Mouse (Mus musculus) midbrain, embryonic 16.5 days (tissue): ENCODE results near the gene Jhy. TPM values are rescaled to one million over a fixed set of nuclear protein-coding genes. Genes with fewer than 3 reads are reported as not detected.

Experiments
- ATAC-seq: fragments of 200-750 bp; cut with Nextera tagmentation; 2 replicates; pipeline ENCODE4 v1.8.0; 2017; ENCODE audit warnings: moderate TSS enrichment
- H3K27ac ChIP-seq: fragments of 300-500 bp; sonication (generic); 2 replicates; pipeline ENCODE4 v1.5.1; 2014; ENCODE audit warnings: mild to moderate bottlenecking, low read length, mixed read lengths
- H3K27me3 ChIP-seq: fragments of 300-500 bp; sonication (generic); 2 replicates; pipeline ENCODE4 v1.6.1; 2014; ENCODE audit warnings: low read depth, low read length, mixed read lengths; ENCODE audit not compliant: control insufficient read depth, insufficient read depth
- H3K36me3 ChIP-seq: fragments of 300-500 bp; sonication (generic); 2 replicates; pipeline ENCODE4 v1.6.1; 2014; ENCODE audit warnings: mild to moderate bottlenecking, low read length, moderate library complexity, mixed read lengths; ENCODE audit not compliant: control insufficient read depth, insufficient read depth
- H3K4me1 ChIP-seq: fragments of 300-500 bp; sonication (generic); 2 replicates; pipeline ENCODE4 v1.6.1; 2014; ENCODE audit warnings: mild to moderate bottlenecking, low read length, mixed read lengths; ENCODE audit not compliant: control insufficient read depth, insufficient read depth
- H3K4me2 ChIP-seq: fragments of 300-500 bp; sonication (generic); 2 replicates; pipeline ENCODE4 v1.6.1; 2014; ENCODE audit warnings: mild to moderate bottlenecking, low read length, mixed read lengths
- H3K4me3 ChIP-seq: fragments of 300-500 bp; sonication (generic); 2 replicates; pipeline ENCODE4 v1.5.1; 2014; ENCODE audit warnings: low read depth, mild to moderate bottlenecking, low read length, moderate library complexity, mixed read lengths
- H3K9ac ChIP-seq: fragments of 300-500 bp; sonication (generic); 2 replicates; pipeline ENCODE4 v1.6.1; 2014; ENCODE audit warnings: low read depth, low read length, mixed read lengths
- H3K9me3 ChIP-seq: fragments of 300-500 bp; sonication (generic); replicated peaks from 2 replicates; pipeline ENCODE4 v1.6.1; 2014; ENCODE audit warnings: mild to moderate bottlenecking, low read length, mixed read lengths; ENCODE audit not compliant: control insufficient read depth, poor library complexity, severe bottlenecking
- WGBS: fragments of 180-500 bp; shearing (Covaris S2); extraction: QIAGEN DNeasy Blood & Tissue Kit; methylation state at CpG from one replicate; pipeline ENCODE4 v1.1.7; 2014; 5-methylcytosine and 5-hydroxymethylcytosine counted together
- polyA plus RNA-seq: library from polyadenylated mRNA; unstranded; fragments of >200 nt; fragmentation: Nextera tagmentation; extraction: Ambion mirVana; gene quantifications from 2 replicates; pipeline ENCODE4 v1.2.1, GENCODE M21; 2015

Jhy gene
- polyA plus RNA-seq, 1 experiment from 2014 or later, result 1.2 TPM

GRCm38 (mm10) chr9:40989940-40990588 is 26.1 kb upstream of the Jhy start:
- H3K9ac ChIP-seq, result peak overlapping the region; percentile 39; the same call in 1 of the 2 replicates
- peaks cover 4% of the 10 kb centered on the region; the same call in 1 of the 2 replicates for H3K4me1 ChIP-seq
- H3K36me3 ChIP-seq, result no peaks in the 10 kb centered on the region
- peak overlapping the region; percentile 59 for H3K27ac ChIP-seq
- peak; percentile 63 for ATAC-seq
- no peak overlapping the region for H3K4me2 ChIP-seq
- 38% methylated on average over 4 of the region's 4 CpGs for WGBS
- H3K9me3 ChIP-seq, result no peaks in the 10 kb centered on the region
- no peak overlapping the region for H3K4me3 ChIP-seq
- H3K27me3 ChIP-seq, result no peaks in the 10 kb centered on the region

- no peak overlapping the region for H3K9ac ChIP-seq
- no peak for ATAC-seq
- H3K4me2 ChIP-seq, result no peak overlapping the region
- H3K27me3 ChIP-seq, result no peaks in the 10 kb centered on the region
- H3K9me3 ChIP-seq, result no peaks in the 10 kb centered on the region
- no peak overlapping the region for H3K4me3 ChIP-seq
- 71% methylated on average over 3 of the region's 3 CpGs for WGBS
- no peak overlapping the region for H3K27ac ChIP-seq
- H3K36me3 ChIP-seq, result no peaks in the 10 kb centered on the region
- no peaks in the 10 kb centered on the region for H3K4me1 ChIP-seq
Measured at GRCm38 (mm10) chr9:40984313-40984712, 20.4 kb upstream of the Jhy start.

- Histone ChIP-seq H3K9me3 (no peaks in the 10 kb centered on the region), H3K4me1 (no peaks in the 10 kb centered on the region), H3K9ac (no peak overlapping the region), H3K27me3 (no peaks in the 10 kb centered on the region), H3K27ac (no peak overlapping the region), H3K36me3 (no peaks in the 10 kb centered on the region), H3K4me2 (no peak overlapping the region), H3K4me3 (no peak overlapping the region)
- 89% methylated on average over 3 of the region's 3 CpGs for WGBS
- no peak for ATAC-seq
Measured at GRCm38 (mm10) chr9:40983758-40984157, 19.8 kb upstream of the Jhy start.

- no peak overlapping the region for H3K4me2 ChIP-seq
- no peak for ATAC-seq
- no peaks in the 10 kb centered on the region for H3K27me3 ChIP-seq
- no peak overlapping the region for H3K4me3 ChIP-seq
- H3K4me1 ChIP-seq, result no peaks in the 10 kb centered on the region
- no peaks in the 10 kb centered on the region for H3K36me3 ChIP-seq
- no peak overlapping the region for H3K27ac ChIP-seq
- WGBS, result 33% methylated on average over 6 of the region's 6 CpGs
- no peaks in the 10 kb centered on the region for H3K9me3 ChIP-seq
- H3K9ac ChIP-seq, result no peak overlapping the region
Measured at GRCm38 (mm10) chr9:40982480-40982879, 18.6 kb upstream of the Jhy start.

- Histone ChIP-seq H3K4me1 (no peaks in the 10 kb centered on the region), H3K4me3 (no peak overlapping the region), H3K9me3 (no peaks in the 10 kb centered on the region), H3K27me3 (no peaks in the 10 kb centered on the region), H3K9ac (no peak overlapping the region), H3K36me3 (no peaks in the 10 kb centered on the region), H3K27ac (no peak overlapping the region), H3K4me2 (no peak overlapping the region)
- ATAC-seq, result no peak
- 75% methylated on average over 11 of the region's 11 CpGs for WGBS
Measured at GRCm38 (mm10) chr9:40974042-40974801, 10.3 kb upstream of the Jhy start.

- Histone ChIP-seq H3K27ac (peak overlapping the region; percentile 23; the same call in 1 of the 2 replicates), H3K27me3 (no peaks in the 10 kb centered on the region), H3K4me2 (peak overlapping the region; percentile 91), H3K36me3 (no peaks in the 10 kb centered on the region), H3K9ac (peak overlapping the region; percentile 79), H3K9me3 (no peaks in the 10 kb centered on the region), H3K4me3 (peak overlapping the region; percentile 64), H3K4me1 (peaks cover 11% of the 10 kb centered on the region; the same call in 1 of the 2 replicates)
- ATAC-seq, result peak; percentile 22; the same call in 1 of the 2 replicates
- 10% methylated on average over 7 of the region's 7 CpGs for WGBS
Measured at GRCm38 (mm10) chr9:40964418-40964714, 448 bp upstream of the Jhy start.

- Histone ChIP-seq H3K27me3 (no peaks in the 10 kb centered on the region), H3K27ac (no peak overlapping the region), H3K36me3 (no peaks in the 10 kb centered on the region), H3K4me3 (no peak overlapping the region), H3K9me3 (no peaks in the 10 kb centered on the region), H3K9ac (no peak overlapping the region), H3K4me1 (peaks cover 11% of the 10 kb centered on the region; the same call in 1 of the 2 replicates), H3K4me2 (no peak overlapping the region)
- no peak for ATAC-seq
- 63% methylated on average over 3 of the region's 3 CpGs for WGBS
Measured at GRCm38 (mm10) chr9:40961401-40961800, 2.5 kb downstream of the Jhy start.

GRCm38 (mm10) chr9:40949039-40949615 is 14.8 kb downstream of the Jhy start:
- no peaks in the 10 kb centered on the region for H3K36me3 ChIP-seq
- H3K4me3 ChIP-seq, result peak overlapping the region; percentile 12; the same call in 1 of the 2 replicates
- H3K9ac ChIP-seq, result 0 out of 2 replicates have a peak overlapping the region, but pooled peaks have one; percentile 30
- no peaks in the 10 kb centered on the region for H3K9me3 ChIP-seq
- H3K4me2 ChIP-seq, result peak overlapping the region; percentile 46
- whole genome bisulfite sequencing, result 23% methylated on average over 18 of the region's 18 CpGs
- ATAC-seq, result no peak
- peaks cover 5% of the 10 kb centered on the region for H3K4me1 ChIP-seq
- H3K27ac ChIP-seq, result 0 out of 2 replicates have a peak overlapping the region, but pooled peaks have one; percentile 10
- no peaks in the 10 kb centered on the region for H3K27me3 ChIP-seq

- H3K4me3 ChIP-seq, result no peak overlapping the region
- H3K27ac ChIP-seq, result no peak overlapping the region
- 92% methylated on average over 6 of the region's 6 CpGs for WGBS
Measured at GRCm38 (mm10) chr9:40948473-40948872, 15.4 kb downstream of the Jhy start.

More at GRCm38 (mm10) chr9:40948473-40948872, 15.4 kb downstream of the Jhy start:
- Histone ChIP-seq H3K9ac (no peak overlapping the region), H3K4me2 (no peak overlapping the region), H3K27me3 (no peaks in the 10 kb centered on the region), H3K4me1 (peaks cover 5% of the 10 kb centered on the region), H3K36me3 (no peaks in the 10 kb centered on the region), H3K9me3 (no peaks in the 10 kb centered on the region)
- no peak for ATAC-seq
